Mouse (Mus musculus): ENCODE measurements around the gene Ttbk1.

The Ttbk1 gene

GRCm38 (mm10) chr17:46476601-46477000, 10.9 kb downstream of the Ttbk1 start:
- DNase-seq = no peak

- DNase-seq = no peak
Observed at GRCm38 (mm10) chr17:46467830-46468229, 19.6 kb downstream of the Ttbk1 start.

DNA sequence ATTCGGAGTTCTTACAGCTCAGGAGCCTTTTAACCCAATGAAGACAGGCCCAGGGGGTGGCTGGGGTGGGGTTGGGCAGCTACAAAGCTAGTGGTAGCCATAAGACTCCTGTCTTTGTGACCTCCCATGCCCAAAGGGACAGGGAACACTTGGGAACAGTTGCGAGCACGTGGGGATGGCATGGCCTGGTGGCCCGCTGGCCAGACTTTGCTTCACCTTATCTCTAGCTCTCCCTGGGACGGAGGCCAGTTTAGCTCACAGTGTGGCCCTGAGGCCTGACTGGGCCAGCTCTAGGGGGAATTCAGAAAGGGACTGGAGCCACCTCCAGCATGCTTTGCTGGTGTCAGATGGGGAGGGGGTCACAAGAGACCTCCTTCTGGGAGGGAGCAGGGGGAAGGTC, 25.2 kb downstream of the Ttbk1 start:
- DNase-seq = no peak

- DNase-seq = no peak
Observed at GRCm38 (mm10) chr17:46461347-46461746, 26.1 kb downstream of the Ttbk1 start.

DNA sequence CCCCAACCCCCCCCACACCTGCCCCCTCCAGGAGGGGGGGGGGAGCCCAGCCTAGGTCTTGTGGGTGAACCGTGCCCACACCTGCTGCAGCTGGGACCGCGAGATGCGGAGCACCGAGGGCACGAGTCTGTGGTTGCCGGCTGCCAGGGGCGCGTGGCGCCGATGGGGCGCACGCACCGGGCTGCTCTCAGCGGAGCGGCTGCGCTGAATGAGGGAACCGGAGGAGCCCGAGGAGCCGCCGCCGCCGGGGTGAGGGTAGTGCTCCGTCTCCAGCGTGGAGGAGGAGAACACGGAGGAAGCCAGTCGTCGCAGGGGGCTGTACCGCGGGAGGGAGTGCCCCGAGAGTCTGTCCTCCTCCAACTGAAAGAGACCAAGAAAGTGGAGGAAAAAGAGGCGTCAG, 26.8 kb downstream of the Ttbk1 start:
- DNase-seq = no peak

- no peak for DNase-seq
Observed at GRCm38 (mm10) chr17:46458439-46458838, 29.0 kb downstream of the Ttbk1 start.

DNA sequence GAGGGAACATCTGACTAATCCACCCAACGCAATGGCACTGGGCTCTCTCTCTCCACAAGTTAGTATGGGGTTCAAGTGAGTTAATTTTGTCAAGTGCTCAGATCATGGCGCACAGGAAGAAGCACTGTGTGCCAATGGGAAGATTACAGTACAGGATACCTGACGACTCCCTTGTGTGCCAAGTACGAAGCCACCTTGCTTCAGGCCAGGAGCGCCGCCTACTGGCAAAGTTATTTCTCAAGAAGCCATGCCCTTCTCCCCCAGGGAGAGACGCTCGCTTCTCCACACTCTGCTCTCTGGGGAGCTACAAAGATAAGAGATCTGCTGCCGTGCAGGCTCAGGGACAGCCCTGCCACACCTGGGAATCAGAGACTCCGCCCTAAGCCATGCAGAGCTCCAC, 29.7 kb downstream of the Ttbk1 start:
- peak; percentile 64 for DNase-seq

DNA sequence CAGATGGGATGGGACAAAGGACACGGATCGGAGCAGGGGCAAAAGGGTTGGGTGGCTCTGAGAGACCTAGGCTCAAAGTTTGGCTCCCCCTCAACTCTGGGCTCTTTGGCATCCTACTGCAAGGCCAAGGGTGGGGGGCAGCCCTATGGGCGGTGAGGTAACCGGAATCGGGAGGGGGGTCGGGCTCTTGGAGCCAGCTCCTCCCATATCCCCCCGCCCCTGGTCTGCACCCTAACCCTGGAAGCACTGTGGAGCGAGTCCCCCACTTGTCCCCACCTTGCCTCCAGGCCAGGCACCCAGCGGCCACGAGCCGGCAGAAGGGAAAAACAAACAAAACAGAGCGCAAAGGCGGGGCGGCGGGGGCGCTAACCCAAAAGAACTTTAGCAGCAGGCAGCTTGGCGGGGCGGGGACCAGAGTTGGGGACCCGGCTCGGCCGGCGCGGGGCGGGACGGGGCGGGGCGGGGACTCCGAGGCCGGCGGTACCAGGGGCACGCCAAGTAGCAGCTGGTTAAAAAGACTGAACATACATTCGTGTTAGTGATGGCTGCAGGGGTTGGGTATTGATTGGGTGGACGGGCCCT, 32.3 kb downstream of the Ttbk1 start:
- peak; percentile 64 for DNase-seq

GRCm38 (mm10) chr17:46454539-46454938, 32.9 kb downstream of the Ttbk1 start:
- peak; percentile 52 for DNase-seq

GRCm38 (mm10) chr17:46453970-46454411, 33.5 kb downstream of the Ttbk1 start:
- DNase-seq = peak; percentile 39

- DNase-seq = peak; percentile 27
Observed at GRCm38 (mm10) chr17:46453302-46453948, 34.0 kb downstream of the Ttbk1 start.

GRCm38 (mm10) chr17:46452683-46453082, 34.8 kb downstream of the Ttbk1 start:
- no peak for DNase-seq

DNA sequence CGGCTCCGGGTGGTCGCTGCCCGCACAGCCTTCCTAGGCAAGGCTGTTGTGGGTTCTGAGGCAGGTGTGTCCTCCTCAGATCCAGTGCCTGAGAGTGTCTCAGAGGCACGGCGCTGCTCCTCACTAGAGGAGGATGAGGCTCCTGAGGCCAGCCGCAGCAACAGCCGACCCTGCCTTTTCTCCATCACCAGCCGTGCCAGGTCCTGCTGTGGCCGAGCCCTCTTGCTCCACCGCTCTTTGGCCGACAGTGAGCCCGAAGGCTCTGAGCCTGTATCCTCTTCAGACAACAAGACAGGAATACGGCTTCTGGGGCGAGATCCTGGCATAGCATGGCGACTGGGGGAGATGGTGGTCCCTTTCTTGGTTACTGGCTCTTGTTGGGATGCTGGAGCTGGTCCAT, 41.2 kb downstream of the Ttbk1 start:
- DNase-seq = no peak

- DNase-seq = no peak
Observed at GRCm38 (mm10) chr17:46444839-46445579, 42.5 kb downstream of the Ttbk1 start.

DNA sequence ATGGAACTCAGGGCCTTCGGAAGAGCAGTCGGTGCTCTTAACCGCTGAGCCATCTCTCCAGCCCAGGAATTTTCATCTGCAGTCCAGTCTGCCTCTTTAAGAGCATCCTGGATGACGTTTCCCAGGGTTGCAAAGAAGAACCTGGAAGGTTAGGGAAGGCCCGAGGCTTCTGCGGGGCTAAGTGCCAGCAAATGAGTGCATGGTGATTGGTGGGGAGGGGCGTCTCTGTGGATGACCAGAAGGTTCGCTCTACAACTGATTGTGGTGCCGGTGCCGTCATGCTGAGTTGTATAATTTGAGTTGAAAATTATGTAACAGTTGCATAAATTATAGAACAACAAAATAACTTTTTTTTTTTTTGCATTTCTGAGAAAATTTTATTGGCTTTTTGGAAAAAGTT, 48.3 kb downstream of the Ttbk1 start:
- DNase-seq = no peak

- DNase-seq = no peak
Observed at GRCm38 (mm10) chr17:46438298-46438873, 49.1 kb downstream of the Ttbk1 start, which contains the start of gene Slc22a7. Slc22a7 (minus strand) TSS chr17:46438457.

DNA sequence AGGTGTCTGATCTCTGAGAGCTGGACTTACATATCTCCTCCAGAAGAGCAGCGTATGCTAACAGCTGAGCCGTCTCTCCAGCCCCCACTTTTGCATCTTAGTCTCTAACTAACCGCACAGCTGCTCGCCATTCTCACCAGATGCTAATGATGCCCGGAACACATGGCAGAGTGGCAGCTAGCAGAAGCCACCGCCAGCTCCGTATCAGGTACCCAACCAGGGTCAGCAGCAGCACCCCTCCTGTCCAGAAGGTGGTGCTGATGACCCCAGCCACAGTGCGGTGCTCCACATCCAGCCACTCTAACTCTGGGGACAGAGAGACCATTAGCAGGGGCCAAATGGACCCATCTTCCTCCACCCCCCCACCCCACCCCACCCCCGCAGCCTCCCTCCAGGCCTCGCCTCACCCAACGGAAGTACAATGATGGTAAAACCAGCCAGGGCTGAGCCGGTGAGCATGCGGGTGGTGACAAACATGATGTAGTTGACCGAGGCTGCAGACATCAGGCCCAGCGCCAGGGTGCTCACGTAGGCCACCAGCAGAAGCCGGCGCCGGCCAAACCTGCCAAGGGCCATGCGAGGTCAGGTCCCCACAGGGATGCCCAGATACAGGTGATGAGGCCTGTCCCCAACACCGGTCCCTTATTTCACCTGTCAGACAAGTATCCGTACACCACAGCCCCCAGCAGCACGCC, 50.7 kb downstream of the Ttbk1 start:
- DNase-seq = peak; percentile 68

DNA sequence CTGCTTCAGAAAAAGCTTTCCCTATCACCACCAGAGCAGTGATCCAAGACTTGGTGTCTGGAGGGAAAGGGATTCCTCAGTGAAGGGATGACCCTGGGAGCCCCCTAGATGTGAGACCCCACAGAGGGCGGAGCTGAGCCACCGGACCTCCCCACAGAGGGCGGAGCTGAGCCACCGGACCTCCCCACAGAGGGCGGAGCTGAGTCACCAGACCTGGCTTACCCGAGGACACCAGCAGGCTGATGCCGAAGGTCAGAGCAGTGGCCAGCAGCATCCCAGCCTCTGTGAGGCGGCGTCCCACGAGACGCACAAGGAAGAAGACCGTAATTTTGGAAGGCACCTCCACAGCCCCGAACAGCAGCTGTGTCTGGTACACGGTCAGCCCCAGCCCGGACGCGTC, 53.8 kb downstream of the Ttbk1 start:
- peak; percentile 69 for DNase-seq

DNA sequence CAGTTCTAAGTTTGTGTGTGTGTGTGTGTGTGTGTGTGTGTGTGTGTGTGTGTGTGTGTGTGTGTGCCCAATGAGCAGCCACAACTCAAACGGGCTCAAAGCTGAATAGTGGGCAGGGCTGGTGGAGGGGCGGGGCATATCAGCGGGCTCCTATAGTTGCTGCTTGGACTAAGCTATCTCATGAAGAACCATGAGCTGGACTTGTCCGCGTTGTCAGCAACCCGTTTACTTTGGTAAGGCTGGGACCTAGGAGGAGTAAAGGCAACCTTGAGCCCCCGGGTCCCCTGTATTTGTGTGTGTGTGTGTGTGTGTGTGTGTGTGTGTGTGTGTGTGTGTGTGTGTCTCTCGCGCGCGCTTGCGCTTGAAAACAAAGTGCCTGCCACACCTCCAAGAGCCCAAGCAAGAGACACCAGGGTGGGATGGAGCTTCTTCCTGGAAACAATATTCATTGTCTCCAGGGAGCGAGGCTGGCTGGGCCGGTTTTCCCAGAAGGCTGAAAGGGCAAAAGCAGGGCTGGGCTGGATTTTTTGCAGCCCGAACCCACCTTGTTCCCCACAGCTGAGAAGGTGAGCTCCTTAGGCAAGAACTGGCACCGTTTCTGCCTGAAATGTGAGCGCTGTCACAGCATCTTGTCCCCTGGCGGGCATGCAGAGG, 58.6 kb downstream of the Ttbk1 start, which contains the start of gene Crip3:
TSS of gene Crip3 (plus strand) at position 166 of the 654 bp plus-strand sequence.
- peak; percentile 45 for DNase-seq

GRCm38 (mm10) chr17:46426496-46426895, 61.0 kb downstream of the Ttbk1 start:
- no peak for DNase-seq

DNA sequence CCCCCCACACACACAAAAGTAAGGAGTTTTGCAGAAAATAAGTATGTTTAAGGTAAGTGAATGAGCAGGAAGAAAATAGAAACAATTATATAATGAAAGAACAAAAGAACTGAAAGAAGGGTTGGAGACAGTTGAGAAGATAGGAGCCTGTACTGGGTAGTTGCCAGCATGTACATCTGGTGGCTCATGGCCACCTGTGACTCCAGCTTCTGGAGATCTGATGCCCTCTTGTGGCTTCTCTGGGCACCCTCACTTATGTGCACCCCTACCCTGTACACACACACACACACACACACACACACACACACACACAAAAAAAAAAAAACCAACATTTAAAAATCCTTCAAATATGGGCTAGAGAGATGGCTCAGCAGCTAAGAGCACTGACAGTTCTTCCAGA, 67.8 kb downstream of the Ttbk1 start:
- no peak for DNase-seq

DNA sequence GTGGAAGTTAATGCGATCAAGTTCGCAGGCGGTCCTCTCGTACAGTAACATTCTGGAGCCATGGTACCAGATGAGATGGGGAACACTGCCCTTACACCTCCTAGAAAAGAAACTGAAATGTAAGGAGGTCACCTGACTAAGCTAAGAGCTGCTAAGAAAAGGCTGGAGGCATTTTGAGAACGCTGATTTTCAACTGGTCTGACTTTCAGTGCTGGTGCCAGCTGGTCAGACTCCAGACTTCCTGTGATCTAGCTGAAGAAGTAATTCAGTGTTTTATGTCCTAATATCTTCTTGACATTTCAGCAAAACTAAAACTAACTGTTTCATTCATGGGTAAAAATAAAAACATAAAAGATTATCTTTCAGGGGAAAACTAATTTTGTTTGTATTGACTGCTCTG, 68.8 kb downstream of the Ttbk1 start:
- no peak for DNase-seq

Data from embryo, embryonic 11 days (tissue).